Mouse (Mus musculus): ENCODE results near the gene Ulk4. TPM values are rescaled to one million over a fixed set of nuclear protein-coding genes. Genes with fewer than 3 reads are reported as not detected.

The Ulk4 gene
- polyA plus RNA-seq, 1 experiment from 2014 or later: 143 TPM

DNA sequence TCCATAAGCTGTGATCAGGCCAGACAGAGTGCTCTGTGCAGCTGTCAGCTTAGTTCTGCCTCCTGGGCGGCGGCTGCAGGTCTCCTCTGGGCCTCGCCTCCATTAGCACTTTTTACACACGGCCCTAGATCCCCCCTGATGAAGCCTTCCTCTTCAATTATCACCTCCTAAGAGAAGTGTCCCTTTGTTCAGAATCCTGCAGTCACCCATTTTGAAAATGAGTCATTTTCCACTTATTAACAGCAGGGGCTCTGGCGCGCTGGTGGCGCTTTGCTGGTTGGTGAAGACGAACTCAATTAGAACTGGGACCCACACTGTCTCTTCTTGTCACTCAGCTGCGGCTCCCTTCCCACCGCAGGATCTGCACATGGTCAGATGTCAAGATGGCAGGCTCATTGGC, 177.5 kb downstream of the Ulk4 start:
- no peaks in the 10 kb centered on the region for H3K4me1 ChIP-seq
- no peaks in the 10 kb centered on the region for H3K36me3 ChIP-seq
- H3K27ac ChIP-seq (replicated peaks): no peak overlapping the region
- no peak overlapping the region for H3K4me3 ChIP-seq (replicated peaks)
- H3K4me2 ChIP-seq (replicated peaks): no peak overlapping the region
- no peaks in the 10 kb centered on the region for H3K9me3 ChIP-seq (replicated peaks)
- no peak for ATAC-seq (ENCODE audit: insufficient number of reproducible peaks, low FRiP score, low TSS enrichment, low read depth)
- H3K27me3 ChIP-seq: no peaks in the 10 kb centered on the region
- H3K9ac ChIP-seq: no peak overlapping the region
- 88% methylated on average over 10 of the region's 10 CpGs for WGBS

- H3K4me1 ChIP-seq: no peaks in the 10 kb centered on the region
- no peak overlapping the region for H3K9ac ChIP-seq
- no peaks in the 10 kb centered on the region for H3K36me3 ChIP-seq
- H3K27ac ChIP-seq (replicated peaks): no peak overlapping the region
- no peaks in the 10 kb centered on the region for H3K9me3 ChIP-seq (replicated peaks)
- no peaks in the 10 kb centered on the region for H3K27me3 ChIP-seq
- 81% methylated on average over 7 of the region's 7 CpGs for WGBS
- H3K4me3 ChIP-seq (replicated peaks): no peak overlapping the region
- H3K4me2 ChIP-seq (replicated peaks): no peak overlapping the region
- ATAC-seq (ENCODE audit: insufficient number of reproducible peaks, low FRiP score, low TSS enrichment, low read depth): no peak
Measured at GRCm38 (mm10) chr9:121093760-121094159, 183.2 kb downstream of the Ulk4 start.

GRCm38 (mm10) chr9:121092568-121092967, 184.4 kb downstream of the Ulk4 start:
- Histone ChIP-seq H3K4me3 (replicated peaks) (no peak overlapping the region), H3K4me2 (replicated peaks) (no peak overlapping the region), H3K9me3 (replicated peaks) (no peaks in the 10 kb centered on the region), H3K9ac (no peak overlapping the region), H3K27me3 (no peaks in the 10 kb centered on the region), H3K27ac (replicated peaks) (no peak overlapping the region), H3K36me3 (no peaks in the 10 kb centered on the region), H3K4me1 (0 out of 2 replicates have a peak, but pooled peaks cover 3% of the 10 kb centered on the region)
- WGBS: 77% methylated on average over 5 of the region's 5 CpGs
- no peak for ATAC-seq (ENCODE audit: insufficient number of reproducible peaks, low FRiP score, low TSS enrichment, low read depth)

DNA sequence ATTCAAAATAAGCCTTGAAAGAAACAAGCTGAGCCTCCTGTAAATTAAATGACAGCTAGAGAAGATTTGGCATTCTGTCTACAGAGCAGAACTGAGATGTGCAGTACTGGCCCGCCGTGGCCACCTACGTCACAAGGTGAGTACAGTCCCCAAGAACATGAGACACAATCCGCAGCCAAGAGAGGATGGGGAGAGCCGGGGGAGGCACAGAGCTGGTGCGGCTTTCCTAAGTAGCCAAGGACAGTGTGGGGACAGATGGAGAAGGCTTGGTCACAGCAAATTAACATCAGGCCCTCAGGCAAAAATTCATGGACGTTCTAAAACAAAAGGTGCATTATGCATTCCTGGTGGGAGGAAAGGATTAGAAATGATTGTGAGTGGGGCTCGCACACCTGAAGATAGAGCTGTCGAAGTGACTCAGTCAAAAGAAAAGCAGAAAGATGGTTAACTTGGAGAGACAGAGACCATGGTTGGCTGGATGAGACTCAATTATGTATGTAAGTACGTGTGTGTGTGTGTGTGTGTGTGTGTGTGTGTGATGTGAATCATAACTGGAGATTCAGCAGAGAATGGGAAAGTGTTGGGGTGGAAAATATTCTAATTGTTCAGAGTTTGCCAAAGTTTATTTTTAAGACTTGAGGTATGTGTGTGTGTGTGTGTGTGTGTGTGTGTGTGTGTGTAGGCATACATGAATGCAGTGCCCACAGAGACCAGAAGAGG, 185.8 kb downstream of the Ulk4 start:
- no peak overlapping the region for H3K4me3 ChIP-seq (replicated peaks)
- 55% methylated on average over 10 of the region's 10 CpGs for WGBS
- 0 out of 2 replicates have a peak, but pooled peaks cover 3% of the 10 kb centered on the region for H3K4me1 ChIP-seq
- H3K9ac ChIP-seq: no peak overlapping the region
- ATAC-seq (ENCODE audit: insufficient number of reproducible peaks, low FRiP score, low TSS enrichment, low read depth): no peak
- no peaks in the 10 kb centered on the region for H3K36me3 ChIP-seq
- H3K9me3 ChIP-seq (replicated peaks): no peaks in the 10 kb centered on the region
- H3K4me2 ChIP-seq (replicated peaks): no peak overlapping the region
- no peaks in the 10 kb centered on the region for H3K27me3 ChIP-seq
- no peak overlapping the region for H3K27ac ChIP-seq (replicated peaks)

- 48% methylated on average over 8 of the region's 8 CpGs for WGBS
- H3K4me1 ChIP-seq: 0 out of 2 replicates have a peak, but pooled peaks cover 3% of the 10 kb centered on the region
Measured at GRCm38 (mm10) chr9:121087661-121088060, 189.3 kb downstream of the Ulk4 start.

DNA sequence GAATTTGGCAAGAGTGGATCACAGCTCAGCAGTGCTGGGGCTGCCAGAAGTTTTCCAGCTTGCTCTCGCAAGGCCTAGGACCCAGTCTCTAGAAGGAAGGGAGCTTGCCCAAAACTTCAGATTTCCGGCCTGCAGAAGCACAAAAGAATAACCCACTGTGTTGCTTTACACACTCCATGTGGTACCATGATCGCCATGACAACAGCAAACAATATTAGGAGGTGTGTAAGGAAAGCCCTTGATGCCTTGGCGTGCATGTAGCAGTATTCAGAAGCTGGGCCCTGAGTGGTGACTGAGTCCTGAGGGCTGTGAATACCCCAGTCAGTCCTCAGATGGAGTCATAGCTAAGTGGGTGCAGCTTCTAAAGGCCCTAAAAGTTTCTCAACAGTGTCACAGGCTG, 192.8 kb downstream of the Ulk4 start:
- no peak overlapping the region for H3K4me3 ChIP-seq (replicated peaks)
- no peak overlapping the region for H3K4me2 ChIP-seq (replicated peaks)
- H3K9ac ChIP-seq: no peak overlapping the region
- ATAC-seq (ENCODE audit: insufficient number of reproducible peaks, low FRiP score, low TSS enrichment, low read depth): no peak
- no peaks in the 10 kb centered on the region for H3K36me3 ChIP-seq
- no peaks in the 10 kb centered on the region for H3K9me3 ChIP-seq (replicated peaks)
- peaks cover 11% of the 10 kb centered on the region for H3K4me1 ChIP-seq
- no peak overlapping the region for H3K27ac ChIP-seq (replicated peaks)
- WGBS: 85% methylated on average over 4 of the region's 4 CpGs
- H3K27me3 ChIP-seq: no peaks in the 10 kb centered on the region

More at GRCm38 (mm10) chr9:121087661-121088060, 189.3 kb downstream of the Ulk4 start:
- Histone ChIP-seq H3K4me3 (replicated peaks) (no peak overlapping the region), H3K27me3 (no peaks in the 10 kb centered on the region), H3K4me2 (replicated peaks) (no peak overlapping the region), H3K36me3 (no peaks in the 10 kb centered on the region), H3K9me3 (replicated peaks) (no peaks in the 10 kb centered on the region), H3K9ac (no peak overlapping the region), H3K27ac (replicated peaks) (no peak overlapping the region)
- no peak for ATAC-seq (ENCODE audit: insufficient number of reproducible peaks, low FRiP score, low TSS enrichment, low read depth)

DNA sequence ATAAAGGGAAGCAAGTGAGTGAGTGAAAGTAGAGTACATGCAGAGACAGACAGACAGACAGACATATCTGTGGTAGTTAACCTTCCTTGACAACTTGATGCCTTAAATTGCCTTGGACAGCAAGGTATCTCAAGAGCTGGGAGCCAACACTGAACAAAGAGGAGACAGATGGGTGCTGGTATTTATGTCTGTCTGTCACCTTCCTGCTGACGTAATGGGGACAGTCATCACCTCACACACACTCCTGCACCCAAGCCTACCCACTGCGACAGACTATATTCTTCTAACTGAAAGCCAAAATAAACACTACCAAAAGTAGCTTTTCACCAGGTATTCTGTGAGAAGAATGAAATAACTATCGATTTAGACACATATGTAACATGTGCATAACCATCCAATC, 196.2 kb downstream of the Ulk4 start:
- no peak overlapping the region for H3K4me3 ChIP-seq (replicated peaks)
- no peaks in the 10 kb centered on the region for H3K27me3 ChIP-seq
- H3K36me3 ChIP-seq: no peaks in the 10 kb centered on the region
- peaks cover 10% of the 10 kb centered on the region for H3K4me1 ChIP-seq
- H3K27ac ChIP-seq (replicated peaks): no peak overlapping the region
- WGBS: 87% methylated on average over 3 of the region's 3 CpGs
- no peaks in the 10 kb centered on the region for H3K9me3 ChIP-seq (replicated peaks)
- ATAC-seq (ENCODE audit: insufficient number of reproducible peaks, low FRiP score, low TSS enrichment, low read depth): no peak
- H3K9ac ChIP-seq: no peak overlapping the region
- no peak overlapping the region for H3K4me2 ChIP-seq (replicated peaks)

GRCm38 (mm10) chr9:121080413-121080812, 196.6 kb downstream of the Ulk4 start:
- no peaks in the 10 kb centered on the region for H3K36me3 ChIP-seq
- no peaks in the 10 kb centered on the region for H3K9me3 ChIP-seq (replicated peaks)
- H3K4me1 ChIP-seq: peaks cover 13% of the 10 kb centered on the region
- no peaks in the 10 kb centered on the region for H3K27me3 ChIP-seq
- no peak overlapping the region for H3K9ac ChIP-seq
- H3K4me2 ChIP-seq (replicated peaks): no peak overlapping the region
- ATAC-seq (ENCODE audit: insufficient number of reproducible peaks, low FRiP score, low TSS enrichment, low read depth): no peak
- 78% methylated on average over 10 of the region's 10 CpGs for WGBS
- no peak overlapping the region for H3K4me3 ChIP-seq (replicated peaks)
- H3K27ac ChIP-seq (replicated peaks): no peak overlapping the region

DNA sequence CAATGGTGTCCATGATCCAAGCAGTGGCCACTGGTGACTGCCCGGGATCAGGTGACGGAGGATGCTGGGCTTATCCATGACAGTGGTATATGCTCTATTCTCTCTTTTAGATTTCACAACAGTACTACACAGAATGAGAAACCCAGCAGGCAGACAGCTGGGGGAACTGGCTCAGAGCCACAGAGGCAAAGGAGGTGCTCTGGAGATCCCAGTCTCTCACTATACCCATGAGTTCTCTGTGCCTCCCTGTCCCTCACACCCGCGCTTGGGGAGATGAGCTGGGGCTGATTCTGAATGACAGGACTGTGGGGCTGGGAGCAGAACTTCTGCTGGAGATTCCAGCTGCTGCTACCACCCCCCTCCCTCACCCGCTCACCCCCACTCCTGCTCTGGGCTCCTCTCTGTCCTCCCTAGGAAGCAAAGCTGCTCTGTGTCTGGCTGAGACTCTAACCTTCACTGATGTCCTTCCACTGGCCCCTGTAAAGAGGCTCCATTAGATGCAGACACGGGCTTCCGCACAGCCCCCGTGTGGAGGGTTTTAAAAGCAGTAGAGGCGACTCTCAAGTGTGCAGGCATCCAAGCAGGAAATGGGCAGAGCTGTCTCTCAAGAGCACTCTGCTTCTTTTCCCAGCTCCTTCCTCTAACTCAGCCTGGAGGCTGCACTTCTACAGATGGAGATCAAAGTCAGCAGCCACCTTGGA, 197.5 kb downstream of the Ulk4 start:
- peak; percentile 40; the same call in 1 of the 2 replicates for ATAC-seq (ENCODE audit: insufficient number of reproducible peaks, low FRiP score, low TSS enrichment, low read depth)
- H3K4me3 ChIP-seq (replicated peaks): no peak overlapping the region
- WGBS: 34% methylated on average over 9 of the region's 9 CpGs
- no peak overlapping the region for H3K9ac ChIP-seq
- no peaks in the 10 kb centered on the region for H3K9me3 ChIP-seq (replicated peaks)
- H3K4me2 ChIP-seq (replicated peaks): no peak overlapping the region
- no peaks in the 10 kb centered on the region for H3K36me3 ChIP-seq
- H3K4me1 ChIP-seq: peaks cover 16% of the 10 kb centered on the region
- no peaks in the 10 kb centered on the region for H3K27me3 ChIP-seq
- no peak overlapping the region for H3K27ac ChIP-seq (replicated peaks)

DNA sequence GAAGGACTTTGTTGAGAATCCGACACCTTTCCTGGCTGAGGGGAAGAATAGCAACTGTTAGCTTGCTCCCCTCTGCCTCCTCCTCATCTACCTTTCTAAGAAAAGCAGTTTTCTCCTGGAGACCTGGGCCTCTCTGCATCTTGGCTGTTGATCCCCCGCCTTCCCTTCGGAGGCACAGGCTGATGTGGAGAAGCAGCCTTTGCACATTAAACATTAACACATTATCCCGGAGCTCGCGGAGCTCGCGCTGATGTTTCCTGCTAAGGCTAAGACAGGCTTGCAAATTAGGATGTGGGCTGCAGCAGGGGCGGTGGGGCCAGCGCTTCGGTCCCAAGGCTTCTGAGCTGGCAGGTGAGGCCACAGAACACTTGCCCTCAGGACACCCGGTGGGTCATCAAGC, 200.7 kb downstream of the Ulk4 start:
- 39% methylated on average over 12 of the region's 12 CpGs for WGBS
- no peak overlapping the region for H3K9ac ChIP-seq
- no peaks in the 10 kb centered on the region for H3K27me3 ChIP-seq
- no peak overlapping the region for H3K27ac ChIP-seq (replicated peaks)
- H3K36me3 ChIP-seq: no peaks in the 10 kb centered on the region
- H3K4me1 ChIP-seq: peaks cover 29% of the 10 kb centered on the region
- no peak for ATAC-seq (ENCODE audit: insufficient number of reproducible peaks, low FRiP score, low TSS enrichment, low read depth)
- H3K4me2 ChIP-seq (replicated peaks): no peak overlapping the region
- H3K9me3 ChIP-seq (replicated peaks): no peaks in the 10 kb centered on the region
- H3K4me3 ChIP-seq (replicated peaks): no peak overlapping the region

GRCm38 (mm10) chr9:121075246-121075645, 201.8 kb downstream of the Ulk4 start:
- ATAC-seq (ENCODE audit: insufficient number of reproducible peaks, low FRiP score, low TSS enrichment, low read depth): no peak
- Histone ChIP-seq H3K9ac (no peak overlapping the region), H3K4me3 (replicated peaks) (no peak overlapping the region), H3K9me3 (replicated peaks) (no peaks in the 10 kb centered on the region), H3K27me3 (no peaks in the 10 kb centered on the region), H3K27ac (replicated peaks) (no peak overlapping the region), H3K4me2 (replicated peaks) (no peak overlapping the region), H3K36me3 (no peaks in the 10 kb centered on the region), H3K4me1 (peaks cover 34% of the 10 kb centered on the region)
- 75% methylated on average over 4 of the region's 4 CpGs for WGBS
